Mouse (Mus musculus) 3T3-L1 (cell line): ENCODE measurements around the gene Tgm2.

Source experiments
- DNase-seq: peaks from one replicate; pipeline ENCODE4 v3.0.0-alpha.2; 2015; ENCODE audit warnings: low read depth, low spot score

The Tgm2 gene

GRCm38 (mm10) chr2:158141690-158142440 lies 4.4 kb downstream of the Tgm2 start:
- no peak for DNase-seq

GRCm38 (mm10) chr2:158141271-158141670 lies 5.0 kb downstream of the Tgm2 start:
- no peak for DNase-seq

- no peak for DNase-seq
These were observed 5.6 kb downstream of the Tgm2 start for GRCm38 (mm10) chr2:158140664-158141063.

GRCm38 (mm10) chr2:158139628-158140027 lies 6.6 kb downstream of the Tgm2 start:
- DNase-seq = peak; percentile 95

GRCm38 (mm10) chr2:158138778-158139177 lies 7.5 kb downstream of the Tgm2 start:
- no peak for DNase-seq

- peak; percentile 82 for DNase-seq
These were observed 8.5 kb downstream of the Tgm2 start for GRCm38 (mm10) chr2:158137771-158138170.

GRCm38 (mm10) chr2:158136205-158136604 lies 10.0 kb downstream of the Tgm2 start:
- DNase-seq = peak; percentile 83

- no peak for DNase-seq
These were observed 13.2 kb downstream of the Tgm2 start for GRCm38 (mm10) chr2:158133050-158133449.

- no peak for DNase-seq
These were observed 13.9 kb downstream of the Tgm2 start for GRCm38 (mm10) chr2:158132320-158132719.

- no peak for DNase-seq
These were observed 14.9 kb downstream of the Tgm2 start for GRCm38 (mm10) chr2:158131197-158131835.

- DNase-seq = no peak
These were observed 15.7 kb downstream of the Tgm2 start for GRCm38 (mm10) chr2:158130391-158130986.

GRCm38 (mm10) chr2:158129291-158130002 lies 16.8 kb downstream of the Tgm2 start:
- no peak for DNase-seq

- DNase-seq = no peak
These were observed 17.6 kb downstream of the Tgm2 start for GRCm38 (mm10) chr2:158128461-158129130.

- DNase-seq = no peak
These were observed 18.4 kb downstream of the Tgm2 start for GRCm38 (mm10) chr2:158127872-158128271.

- no peak for DNase-seq
These were observed 19.0 kb downstream of the Tgm2 start for GRCm38 (mm10) chr2:158127245-158127644.

- DNase-seq = peak; percentile 51
These were observed 23.4 kb downstream of the Tgm2 start for GRCm38 (mm10) chr2:158122814-158123213.

GRCm38 (mm10) chr2:158121645-158122326 lies 24.4 kb downstream of the Tgm2 start:
- peak; percentile 80 for DNase-seq

GRCm38 (mm10) chr2:158120868-158121267 lies 25.4 kb downstream of the Tgm2 start:
- peak; percentile 61 for DNase-seq

GRCm38 (mm10) chr2:158120211-158120610 lies 26.0 kb downstream of the Tgm2 start:
- DNase-seq = no peak

- no peak for DNase-seq
These were observed 27.1 kb downstream of the Tgm2 start for GRCm38 (mm10) chr2:158119145-158119544.

GRCm38 (mm10) chr2:158116653-158117052 lies 29.6 kb downstream of the Tgm2 start:
- no peak for DNase-seq
